Mouse (Mus musculus) kidney, postnatal 0 days (tissue): ENCODE data around the gene Skor1. TPM values are rescaled to one million over a fixed set of nuclear protein-coding genes. Genes with fewer than 3 reads are reported as not detected.

Source experiments
- ATAC-seq: fragments of 200-750 bp; cut with Nextera tagmentation; replicated peaks from 2 replicates; pipeline ENCODE4 v1.8.0; 2017; ENCODE audit warnings: low read depth, moderate number of reproducible peaks, moderate TSS enrichment, moderate library complexity; ENCODE audit not compliant: low FRiP score
- DNase-seq: peaks from one replicate; pipeline ENCODE4 v3.0.0-alpha.2; 2016; ENCODE audit warnings: low spot score
- H3K27ac ChIP-seq: fragments of 300-500 bp; sonication (generic); 2 replicates; pipeline ENCODE4 v1.5.1; 2014; ENCODE audit warnings: mild to moderate bottlenecking
- H3K27me3 ChIP-seq: fragments of 300-500 bp; sonication (generic); 2 replicates; pipeline ENCODE4 v1.6.1; 2014; ENCODE audit warnings: low read length, mixed read lengths; ENCODE audit not compliant: insufficient read depth
- H3K36me3 ChIP-seq: fragments of 300-500 bp; sonication (generic); 2 replicates; pipeline ENCODE4 v1.6.1; 2014; ENCODE audit warnings: low read length, mixed read lengths; ENCODE audit not compliant: insufficient read depth
- H3K4me1 ChIP-seq: fragments of 300-500 bp; sonication (generic); replicated peaks from 2 replicates; pipeline ENCODE4 v1.6.1; 2014; ENCODE audit warnings: antibody characterized with exemption, low read length, mixed read lengths; ENCODE audit not compliant: insufficient read depth
- H3K4me2 ChIP-seq: fragments of 300-500 bp; sonication (generic); 2 replicates; pipeline ENCODE4 v1.6.1; 2014; ENCODE audit warnings: mild to moderate bottlenecking, low read length, moderate library complexity, mixed read lengths
- H3K4me3 ChIP-seq: fragments of 300-500 bp; sonication (generic); replicated peaks from 2 replicates; pipeline ENCODE4 v1.5.1; 2014; ENCODE audit warnings: low read depth, low read length
- H3K9ac ChIP-seq: fragments of 300-500 bp; sonication (generic); 2 replicates; pipeline ENCODE4 v1.6.1; 2014; ENCODE audit warnings: low read depth, low read length
- H3K9me3 ChIP-seq: fragments of 300-500 bp; sonication (generic); replicated peaks from 2 replicates; pipeline ENCODE4 v1.6.1; 2016; ENCODE audit warnings: low read length, inconsistent platforms, mixed read lengths
- CTCF ChIP-seq: IDR thresholded peaks from 2 replicates; pipeline ENCODE4 v1.5.1; 2016; ENCODE audit warnings: antibody characterized with exemption, low read depth, mild to moderate bottlenecking, moderate library complexity
- WGBS: fragments of 180-500 bp; shearing (Covaris S2); extraction: QIAGEN DNeasy Blood & Tissue Kit; methylation state at CpG from one replicate; pipeline ENCODE4 v1.1.7; 2014; 5-methylcytosine and 5-hydroxymethylcytosine counted together
- polyA plus RNA-seq: library from polyadenylated mRNA; unstranded; fragments of >200 nt; fragmentation: Nextera tagmentation; extraction: Ambion mirVana; gene quantifications from 2 replicates; pipeline ENCODE4 v1.2.1, GENCODE M21; 2015

The Skor1 gene
- polyA plus RNA-seq, 1 experiment from 2014 or later: not detected

GRCm38 (mm10) chr9:63112514-63112913 lies 36.2 kb downstream of the Skor1 start:
- no peak overlapping the region for H3K9ac ChIP-seq
- H3K4me1 ChIP-seq: peaks cover 13% of the 10 kb centered on the region; the same call in 1 of the 2 replicates
- DNase-seq (no peak), ATAC-seq (no peak)
- H3K36me3 ChIP-seq: no peaks in the 10 kb centered on the region
- no peaks in the 10 kb centered on the region for H3K9me3 ChIP-seq
- no peak overlapping the region for H3K4me3 ChIP-seq
- no peaks in the 10 kb centered on the region for H3K27me3 ChIP-seq
- 42% methylated on average over 3 of the region's 3 CpGs for WGBS
- H3K4me2 ChIP-seq: no peak overlapping the region
- no peak for TF ChIP-seq CTCF
- no peak overlapping the region for H3K27ac ChIP-seq

GRCm38 (mm10) chr9:63109782-63110087 lies 39.0 kb downstream of the Skor1 start:
- 0 out of 2 replicates have a peak, but pooled peaks have one; percentile 4 for ATAC-seq
- no peak for DNase-seq
- TF ChIP-seq CTCF: no peak
- 12% methylated on average over 2 of the region's 2 CpGs for WGBS
- Histone ChIP-seq H3K9ac (peak overlapping the region; percentile 63; the same call in 1 of the 2 replicates), H3K36me3 (no peaks in the 10 kb centered on the region), H3K9me3 (no peaks in the 10 kb centered on the region), H3K4me1 (peaks cover 7% of the 10 kb centered on the region; the same call in 1 of the 2 replicates), H3K27me3 (no peaks in the 10 kb centered on the region), H3K27ac (peak overlapping the region; percentile 99), H3K4me3 (peak overlapping the region; percentile 48; the same call in 1 of the 2 replicates), H3K4me2 (peak overlapping the region; percentile 55)

GRCm38 (mm10) chr9:63109020-63109781 lies 39.6 kb downstream of the Skor1 start:
- TF ChIP-seq CTCF: peak; percentile 38; the same call in 1 of the 2 replicates
- no peaks in the 10 kb centered on the region for H3K27me3 ChIP-seq
- H3K4me3 ChIP-seq: peak overlapping the region; percentile 48
- H3K36me3 ChIP-seq: no peaks in the 10 kb centered on the region
- peak overlapping the region; percentile 55 for H3K4me2 ChIP-seq
- ATAC-seq (peak; percentile 89), DNase-seq (peak; percentile 97)
- under 1% methylated on average over 34 of the region's 34 CpGs for WGBS
- H3K9me3 ChIP-seq: no peaks in the 10 kb centered on the region
- peak overlapping the region; percentile 63 for H3K9ac ChIP-seq
- H3K27ac ChIP-seq: peak overlapping the region; percentile 99
- peaks cover 7% of the 10 kb centered on the region; the same call in 1 of the 2 replicates for H3K4me1 ChIP-seq

GRCm38 (mm10) chr9:63108580-63108979 lies 40.2 kb downstream of the Skor1 start:
- peak overlapping the region; percentile 48 for H3K4me3 ChIP-seq
- WGBS: 22% methylated on average over 4 of the region's 4 CpGs
- ATAC-seq (no peak), DNase-seq (peak; percentile 72)
- peak overlapping the region; percentile 55 for H3K4me2 ChIP-seq
- peaks cover 7% of the 10 kb centered on the region; the same call in 1 of the 2 replicates for H3K4me1 ChIP-seq
- H3K27ac ChIP-seq: peak overlapping the region; percentile 99
- no peaks in the 10 kb centered on the region for H3K27me3 ChIP-seq
- peak overlapping the region; percentile 63 for H3K9ac ChIP-seq
- no peaks in the 10 kb centered on the region for H3K9me3 ChIP-seq
- no peaks in the 10 kb centered on the region for H3K36me3 ChIP-seq
- TF ChIP-seq CTCF: no peak

- Histone ChIP-seq H3K4me2 (no peak overlapping the region), H3K27me3 (no peaks in the 10 kb centered on the region), H3K9ac (no peak overlapping the region), H3K27ac (no peak overlapping the region), H3K9me3 (no peaks in the 10 kb centered on the region), H3K4me1 (no peaks in the 10 kb centered on the region), H3K36me3 (no peaks in the 10 kb centered on the region), H3K4me3 (no peak overlapping the region)
- no peak for DNase-seq
- no peak for TF ChIP-seq CTCF
- 85% methylated on average over 5 of the region's 5 CpGs for WGBS
- ATAC-seq: no peak
Observed at GRCm38 (mm10) chr9:63100660-63101059, 48.1 kb downstream of the Skor1 start.

GRCm38 (mm10) chr9:63099876-63100275 lies 48.9 kb downstream of the Skor1 start:
- DNase-seq: no peak
- H3K4me3 ChIP-seq: no peak overlapping the region
- H3K36me3 ChIP-seq: no peaks in the 10 kb centered on the region
- H3K4me1 ChIP-seq: 0 out of 2 replicates have a peak, but pooled peaks cover 3% of the 10 kb centered on the region
- H3K4me2 ChIP-seq: no peak overlapping the region
- H3K9ac ChIP-seq: no peak overlapping the region
- no peak for TF ChIP-seq CTCF
- H3K9me3 ChIP-seq: no peaks in the 10 kb centered on the region
- H3K27me3 ChIP-seq: no peaks in the 10 kb centered on the region
- no peak for ATAC-seq
- no peak overlapping the region for H3K27ac ChIP-seq
